ENCODE assay signal across 8 mouse cellular contexts in genomic region chr5:139324045-139324491, GRCm38 (mm10). TPM values are rescaled to one million over a fixed set of nuclear protein-coding genes. Genes with fewer than 3 reads are reported as not detected.
A peak's percentile ranks its signal among the peaks of the same experiment; 100 is the strongest.
DNase-seq lines count a peak whose midpoint lies in the region; ATAC-seq and TF ChIP-seq lines count a peak whose summit lies in the region.

No protein-coding gene starts in this region.

- H3K27me3 ChIP-seq in neural tube, embryonic 15.5 days (replicated peaks): peaks cover 29% of the 10 kb centered on the region

- WGBS in neural tube, embryonic 15.5 days: 53% methylated on average over 5 of the region's 5 CpGs

- peak; percentile 27; the same call in 1 of the 2 replicates for ATAC-seq in neural tube, embryonic 15.5 days (ENCODE audit: low FRiP score)
- no peak for ATAC-seq in activated CD4-positive, CD25-positive, alpha-beta regulatory T cell, adult 4 months

- intact Hi-C loops in left cerebral cortex, postnatal 4 days (cut with DNase I): no loop called here
- intact Hi-C loops in left cerebral cortex, adult 2 months (cut with DNase I): loop anchor here (2.0 to 5.0 kb wide), 2 partner anchors 71 to 122 kb away; partner anchors contain the start of genes Get4 and Sun1

- no peak overlapping the region for H3K27ac ChIP-seq in brown adipose tissue, adult 24 weeks (replicated peaks; ENCODE audit: low read depth, low read length)
- peak overlapping the region; percentile 94 for H3K27ac ChIP-seq in left cerebral cortex, adult 2 months
- H3K27ac ChIP-seq in neural tube, embryonic 15.5 days (replicated peaks): peak overlapping the region; percentile 82

- H3K4me2 ChIP-seq in neural tube, embryonic 15.5 days: peak overlapping the region; percentile 84

- no peaks in the 10 kb centered on the region for H3K9me3 ChIP-seq in neural tube, embryonic 15.5 days (replicated peaks)

- H3K36me3 ChIP-seq in neural tube, embryonic 15.5 days: no peaks in the 10 kb centered on the region

- peak overlapping the region; percentile 64; the same call in 1 of the 2 replicates for H3K4me3 ChIP-seq in brown adipose tissue, adult 24 weeks (ENCODE audit: insufficient read depth, low read depth, low read length)
- H3K4me3 ChIP-seq in left cerebral cortex, adult 2 months: peak overlapping the region; percentile 89
- peak overlapping the region; percentile 76 for H3K4me3 ChIP-seq in neural tube, embryonic 15.5 days (replicated peaks)

- peak overlapping the region; percentile 89 for H3K9ac ChIP-seq in neural tube, embryonic 15.5 days (replicated peaks)

- peaks cover 3% of the 10 kb centered on the region for H3K4me1 ChIP-seq in brown adipose tissue, adult 24 weeks (ENCODE audit: control insufficient read depth, insufficient read depth, insufficient read length, low read length)
- H3K4me1 ChIP-seq in neural tube, embryonic 15.5 days: peaks cover 34% of the 10 kb centered on the region

- peak; percentile 3 for TF ChIP-seq CTCF in left cerebral cortex, adult 2 months (IDR thresholded peaks at IDR 0.05)

- DNase-seq in left cerebral cortex, adult 11 months (ENCODE audit: low spot score): peak; percentile 50
- no peak for DNase-seq in left cerebral cortex, postnatal 4 days
- peak; percentile 67 to 69 for DNase-seq in frontal cortex, postnatal 36 days (ENCODE audit: low spot score in 2 of 2)
- peak; percentile 40 to 58 for DNase-seq in left cerebral cortex, adult 2 months (ENCODE audit: extremely low spot score in 1 of 2, low spot score in 2 of 2)
- DNase-seq in urinary bladder, adult 2 months (ENCODE audit: low spot score): no peak

RNA-seq across cellular contexts. Expression of gene Adap1, which starts 1.4 kb away (rescaled TPM):
- 100 to 1,000 TPM; 219 to 247 TPM for total RNA-seq in left cerebral cortex, postnatal 4 days (2021)
- 14.9 and 20.4 TPM in 2 replicates for polyA plus RNA-seq in brown adipose tissue, adult 24 weeks (2012; ENCODE audit: insufficient read depth, insufficient read length, missing spikeins)
- 100 to 1,000 TPM; 242 to 256 TPM for total RNA-seq in left cerebral cortex, adult 2 months (2021)
- polyA plus RNA-seq in neural tube, embryonic 15.5 days (2015; fragmentation: Nextera tagmentation; extraction: Ambion mirVana): 86.2 and 132 TPM in 2 replicates
- polyA plus RNA-seq in urinary bladder, adult 2 months (2012; rRNA removed): 45.4 and 46.6 TPM in 2 replicates
- 1 to 10 TPM; 3.5 to 5.7 TPM for polyA plus RNA-seq in activated CD4-positive, CD25-positive, alpha-beta regulatory T cell, adult 4 months (2017; shearing (Covaris generic))

RNA-seq across cellular contexts. Expression of gene Cox19, which starts 27.1 kb away (rescaled TPM):
- total RNA-seq in left cerebral cortex, postnatal 4 days (2021): 10 to 100 TPM; 87.8 to 89.3 TPM
- polyA plus RNA-seq in brown adipose tissue, adult 24 weeks (2012; ENCODE audit: insufficient read depth, insufficient read length, missing spikeins): 250 and 278 TPM in 2 replicates
- 10 to 100 TPM; 67.6 to 69.4 TPM for total RNA-seq in left cerebral cortex, adult 2 months (2021)
- polyA plus RNA-seq in neural tube, embryonic 15.5 days (2015; fragmentation: Nextera tagmentation; extraction: Ambion mirVana): 105 and 107 TPM in 2 replicates
- 45.3 and 52.4 TPM in 2 replicates for polyA plus RNA-seq in urinary bladder, adult 2 months (2012; rRNA removed)
- 10 to 100 TPM; 62.8 to 67.6 TPM for polyA plus RNA-seq in activated CD4-positive, CD25-positive, alpha-beta regulatory T cell, adult 4 months (2017; shearing (Covaris generic))

RNA-seq across cellular contexts. Expression of gene Cyp2w1, which starts 28.3 kb away (rescaled TPM):
- not detected for total RNA-seq in left cerebral cortex, postnatal 4 days (2021)
- not detected in 2 replicates for polyA plus RNA-seq in brown adipose tissue, adult 24 weeks (2012; ENCODE audit: insufficient read depth, insufficient read length, missing spikeins)
- not detected for total RNA-seq in left cerebral cortex, adult 2 months (2021)
- polyA plus RNA-seq in neural tube, embryonic 15.5 days (2015; fragmentation: Nextera tagmentation; extraction: Ambion mirVana): 2.1 TPM in 1 of 2 replicates, not detected in the other
- not detected in 2 replicates for polyA plus RNA-seq in urinary bladder, adult 2 months (2012; rRNA removed)
- not detected for polyA plus RNA-seq in activated CD4-positive, CD25-positive, alpha-beta regulatory T cell, adult 4 months (2017; shearing (Covaris generic))

RNA-seq across cellular contexts. Expression of gene Gpr146, which starts 53.4 kb away (rescaled TPM):
- total RNA-seq in left cerebral cortex, postnatal 4 days (2021): 1 to 10 TPM; 2.2 to 2.5 TPM
- 18.1 and 19.7 TPM in 2 replicates for polyA plus RNA-seq in brown adipose tissue, adult 24 weeks (2012; ENCODE audit: insufficient read depth, insufficient read length, missing spikeins)
- total RNA-seq in left cerebral cortex, adult 2 months (2021): 10 to 100 TPM; 12.5 to 13.9 TPM
- 2.6 and 3.0 TPM in 2 replicates for polyA plus RNA-seq in neural tube, embryonic 15.5 days (2015; fragmentation: Nextera tagmentation; extraction: Ambion mirVana)
- polyA plus RNA-seq in urinary bladder, adult 2 months (2012; rRNA removed): 16.4 and 22.2 TPM in 2 replicates
- polyA plus RNA-seq in activated CD4-positive, CD25-positive, alpha-beta regulatory T cell, adult 4 months (2017; shearing (Covaris generic)): 1 to 10 TPM; 8.1 to 8.8 TPM

Comparison
In these comparisons a context has a peak if more than half of its experiments do, and no peak if none do; other contexts are left out.
1. DNase-seq: peak in left cerebral cortex, adult 11 months (single experiment), frontal cortex, postnatal 36 days (2 of 2) and left cerebral cortex, adult 2 months (2 of 2); none in left cerebral cortex, postnatal 4 days (single experiment) and urinary bladder, adult 2 months (single experiment).
2. Peak in every context shown above with its lines, with median percentiles within 50 percentile points of each other: H3K4me3 ChIP-seq.